Mouse (Mus musculus): ENCODE measurements around the gene Adprhl1. TPM values are rescaled to one million over a fixed set of nuclear protein-coding genes. Genes with fewer than 3 reads are reported as not detected.

The Adprhl1 gene
- polyA plus RNA-seq, 2 experiments, result not detected

GRCm38 (mm10) chr8:13288646-13289045 lies 34.7 kb upstream of the Adprhl1 start:
- Histone ChIP-seq H3K4me3 (ENCODE audit: insufficient read depth in 1 of 2, low read depth in 2 of 2, low read length in 2 of 2) (peak overlapping the region; percentile 70 to 71), H3K9ac (replicated peaks) (peak overlapping the region; percentile 81), H3K36me3 (replicated peaks; ENCODE audit: control insufficient read depth, insufficient read depth, low read depth) (no peaks in the 10 kb centered on the region), H3K4me2 (ENCODE audit: low read depth) (peak overlapping the region; percentile 75), H3K27me3 (ENCODE audit: control insufficient read depth, insufficient read depth, low read length) (no peaks in the 10 kb centered on the region), H3K27ac (no peak overlapping the region), H3K9me3 (ENCODE audit: control insufficient read depth, low read length) (no peaks in the 10 kb centered on the region), H3K4me1 (replicated peaks; ENCODE audit: control insufficient read depth in 2 of 2, insufficient read depth in 2 of 2, low read length in 1 of 2) (peaks cover 9 to 13% of the 10 kb centered on the region in 2 experiments; a peak in 3 of 4 replicates)
- ATAC-seq (ENCODE audit: insufficient read depth) (no peak), DNase-seq (ENCODE audit: low read depth in 3 of 3, low spot score in 3 of 3) (no peak)
- no peak for TF ChIP-seq CTCF (IDR thresholded peaks at IDR 0.05; ENCODE audit: low read depth)
- TF ChIP-seq EP300 (IDR thresholded peaks at IDR 0.05; ENCODE audit: low read depth), result no peak
- WGBS (ENCODE audit: insufficient replicate concordance), result 6% methylated on average over 6 of the region's 6 CpGs

DNA sequence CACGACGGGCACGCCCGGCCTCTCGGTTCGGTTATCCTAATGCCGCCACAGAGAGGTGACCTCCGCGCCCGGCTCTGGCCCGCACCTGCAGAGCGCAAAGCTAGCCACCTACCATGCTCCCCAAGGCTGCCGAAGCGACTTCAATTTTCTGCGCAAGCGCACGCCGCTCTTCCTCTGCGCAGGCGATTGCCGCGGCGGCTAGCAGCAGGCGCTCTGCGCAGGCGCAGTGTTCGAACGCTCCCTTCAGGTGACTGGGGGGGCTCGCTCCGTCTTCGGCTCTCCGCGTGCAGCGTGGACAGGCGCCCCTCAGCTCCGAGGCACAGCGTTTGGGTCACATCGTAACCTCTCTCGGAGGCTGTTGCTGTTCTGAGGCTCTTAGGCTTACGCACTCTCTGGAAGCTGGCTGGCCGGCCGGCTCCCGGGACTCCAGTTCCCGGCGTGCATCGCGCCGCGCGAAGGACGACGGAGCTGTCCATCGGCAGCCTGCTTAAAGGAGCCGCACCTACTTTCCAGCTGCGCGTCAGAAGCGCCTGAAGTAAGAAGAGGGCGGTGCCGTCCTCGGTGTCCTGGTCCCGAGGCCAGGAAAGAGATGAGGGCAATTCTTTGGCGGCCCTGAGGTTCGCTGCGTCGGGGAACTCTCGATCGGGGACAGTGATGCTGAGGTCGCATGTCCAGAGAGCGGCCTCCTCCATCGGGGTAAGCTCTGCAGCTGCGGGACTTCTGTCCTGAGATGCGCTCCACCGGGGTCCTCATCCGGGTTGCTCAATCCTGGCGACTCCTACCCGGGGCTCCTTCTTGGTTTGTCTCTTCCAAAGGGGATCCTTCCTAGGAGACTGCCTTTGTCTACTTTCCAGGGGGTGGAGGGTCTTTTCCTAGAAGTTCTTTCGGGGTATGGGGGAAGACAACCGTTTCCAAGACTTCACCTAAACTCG lies 34.0 kb upstream of the Adprhl1 start, which contains the start of the genes Dcun1d2 and Tmco3:
Gene Dcun1d2 (minus strand): TSS at position 440 of the 932 bp plus-strand sequence.
Gene Tmco3 (plus strand): TSS at position 499 of the 932 bp plus-strand sequence.
- H3K4me3 ChIP-seq (ENCODE audit: insufficient read depth in 1 of 2, low read depth in 2 of 2, low read length in 2 of 2), result peak within 1 kb of the TSS; percentile 70 to 71
- under 1% methylated on average over 79 of the region's 79 CpGs for WGBS (ENCODE audit: insufficient replicate concordance)
- H3K36me3 ChIP-seq (replicated peaks; ENCODE audit: control insufficient read depth, insufficient read depth, low read depth), result no peaks in the 10 kb centered on the region
- no peak for TF ChIP-seq EP300 (IDR thresholded peaks at IDR 0.05; ENCODE audit: low read depth)
- no peak; the same call in 1 of the 2 replicates for TF ChIP-seq CTCF (IDR thresholded peaks at IDR 0.05; ENCODE audit: low read depth)
- peak within 1 kb of the TSS; percentile 81 for H3K9ac ChIP-seq (replicated peaks)
- H3K27ac ChIP-seq, result peak within 1 kb of the TSS; percentile 99
- H3K4me2 ChIP-seq (ENCODE audit: low read depth), result peak within 1 kb of the TSS; percentile 75
- no peaks in the 10 kb centered on the region for H3K27me3 ChIP-seq (ENCODE audit: control insufficient read depth, insufficient read depth, low read length)
- peak; percentile 88 to 92 (median 88) for DNase-seq (ENCODE audit: low read depth in 3 of 3, low spot score in 3 of 3)
- H3K9me3 ChIP-seq (ENCODE audit: control insufficient read depth, low read length), result no peaks in the 10 kb centered on the region; the same call in 1 of the 2 replicates
- ATAC-seq (ENCODE audit: insufficient read depth), result peak; percentile 88
- H3K4me1 ChIP-seq (replicated peaks; ENCODE audit: control insufficient read depth in 2 of 2, insufficient read depth in 2 of 2, low read length in 1 of 2), result peaks cover 9 to 13% of the 10 kb centered on the region in 2 experiments; a peak in 3 of 4 replicates

DNA sequence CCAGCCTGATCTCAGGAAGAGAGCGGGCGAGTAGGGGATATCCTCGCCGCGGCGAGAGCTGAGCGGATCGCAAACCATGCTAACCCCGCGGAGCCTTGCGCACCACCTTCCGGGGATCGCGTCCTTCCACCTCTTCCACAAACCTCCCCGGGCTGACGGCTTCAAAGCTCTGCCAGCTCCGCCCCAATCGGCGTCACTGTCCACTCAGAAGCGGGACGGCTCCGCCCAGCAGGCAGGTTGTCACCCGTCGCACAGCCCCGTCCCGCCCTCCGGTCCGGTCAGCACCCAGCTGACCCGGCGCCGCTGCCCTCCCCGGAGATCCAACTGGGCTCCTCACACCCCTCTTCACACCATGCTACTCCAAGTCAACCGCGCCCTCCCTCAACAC lies 33.3 kb upstream of the Adprhl1 start:
- peak; percentile 18; the same call in 1 of the 2 replicates for TF ChIP-seq CTCF (IDR thresholded peaks at IDR 0.05; ENCODE audit: low read depth)
- no peak for TF ChIP-seq EP300 (IDR thresholded peaks at IDR 0.05; ENCODE audit: low read depth)
- peak; percentile 83 for ATAC-seq (ENCODE audit: insufficient read depth)
- H3K4me2 ChIP-seq (ENCODE audit: low read depth), result peak overlapping the region; percentile 75
- H3K27ac ChIP-seq, result peak overlapping the region; percentile 99
- under 1% methylated on average over 34 of the region's 34 CpGs for WGBS (ENCODE audit: insufficient replicate concordance)
- H3K36me3 ChIP-seq (replicated peaks; ENCODE audit: control insufficient read depth, insufficient read depth, low read depth), result no peaks in the 10 kb centered on the region
- H3K4me3 ChIP-seq (ENCODE audit: insufficient read depth in 1 of 2, low read depth in 2 of 2, low read length in 2 of 2), result peak overlapping the region; percentile 70 to 71
- H3K27me3 ChIP-seq (ENCODE audit: control insufficient read depth, insufficient read depth, low read length), result no peaks in the 10 kb centered on the region
- DNase-seq (ENCODE audit: low read depth in 3 of 3, low spot score in 3 of 3), result peak; percentile 85 to 86 (median 85)
- H3K4me1 ChIP-seq (replicated peaks; ENCODE audit: control insufficient read depth in 2 of 2, insufficient read depth in 2 of 2, low read length in 1 of 2), result peaks cover 9 to 13% of the 10 kb centered on the region in 2 experiments; a peak in 3 of 4 replicates
- peak overlapping the region; percentile 81 for H3K9ac ChIP-seq (replicated peaks)
- H3K9me3 ChIP-seq (ENCODE audit: control insufficient read depth, low read length), result no peaks in the 10 kb centered on the region; the same call in 1 of the 2 replicates

- Histone ChIP-seq H3K27ac (no peak overlapping the region), H3K36me3 (replicated peaks; ENCODE audit: control insufficient read depth, insufficient read depth, low read depth) (no peaks in the 10 kb centered on the region), H3K9me3 (ENCODE audit: control insufficient read depth, low read length) (no peaks in the 10 kb centered on the region; the same call in 1 of the 2 replicates), H3K27me3 (ENCODE audit: control insufficient read depth, insufficient read depth, low read length) (no peaks in the 10 kb centered on the region), H3K9ac (replicated peaks) (no peak overlapping the region), H3K4me3 (ENCODE audit: insufficient read depth in 1 of 2, low read depth in 2 of 2, low read length in 2 of 2) (no peak overlapping the region), H3K4me1 (replicated peaks; ENCODE audit: control insufficient read depth in 2 of 2, insufficient read depth in 2 of 2, low read length in 1 of 2) (peaks cover 4 to 7% of the 10 kb centered on the region in 2 experiments; a peak in 3 of 4 replicates), H3K4me2 (ENCODE audit: low read depth) (no peak overlapping the region)
- 73% methylated on average over 1 of the region's 1 CpGs for WGBS (ENCODE audit: insufficient replicate concordance)
- DNase-seq (ENCODE audit: low read depth in 3 of 3, low spot score in 3 of 3) (no peak), ATAC-seq (ENCODE audit: insufficient read depth) (no peak)
- TF ChIP-seq CTCF (IDR thresholded peaks at IDR 0.05; ENCODE audit: low read depth) (peak; percentile 45), EP300 (IDR thresholded peaks at IDR 0.05; ENCODE audit: low read depth) (no peak)
These were observed 29.2 kb upstream of the Adprhl1 start for GRCm38 (mm10) chr8:13283200-13283599.

All from liver, embryonic 14.5 days (tissue).